Mouse (Mus musculus): ENCODE measurements around the gene Bahd1. TPM values are rescaled to one million over a fixed set of nuclear protein-coding genes. Genes with fewer than 3 reads are reported as not detected.
A peak's percentile ranks its signal among the peaks of the same experiment; 100 is the strongest.

Bahd1 gene
- total RNA-seq (2021) = 10 to 100 TPM; 15.2 to 15.4 TPM
- long read RNA-seq, experiment 1, partial matches to known transcripts = 0 of 2 reads
- long read RNA-seq, experiment 1, other reads (novel, unspliced or antisense) = 2 of 2 reads
- long read RNA-seq, experiment 2, partial matches to known transcripts = 1 of 1 reads
- long read RNA-seq, experiment 2, other reads (novel, unspliced or antisense) = 0 of 1 reads

DNA sequence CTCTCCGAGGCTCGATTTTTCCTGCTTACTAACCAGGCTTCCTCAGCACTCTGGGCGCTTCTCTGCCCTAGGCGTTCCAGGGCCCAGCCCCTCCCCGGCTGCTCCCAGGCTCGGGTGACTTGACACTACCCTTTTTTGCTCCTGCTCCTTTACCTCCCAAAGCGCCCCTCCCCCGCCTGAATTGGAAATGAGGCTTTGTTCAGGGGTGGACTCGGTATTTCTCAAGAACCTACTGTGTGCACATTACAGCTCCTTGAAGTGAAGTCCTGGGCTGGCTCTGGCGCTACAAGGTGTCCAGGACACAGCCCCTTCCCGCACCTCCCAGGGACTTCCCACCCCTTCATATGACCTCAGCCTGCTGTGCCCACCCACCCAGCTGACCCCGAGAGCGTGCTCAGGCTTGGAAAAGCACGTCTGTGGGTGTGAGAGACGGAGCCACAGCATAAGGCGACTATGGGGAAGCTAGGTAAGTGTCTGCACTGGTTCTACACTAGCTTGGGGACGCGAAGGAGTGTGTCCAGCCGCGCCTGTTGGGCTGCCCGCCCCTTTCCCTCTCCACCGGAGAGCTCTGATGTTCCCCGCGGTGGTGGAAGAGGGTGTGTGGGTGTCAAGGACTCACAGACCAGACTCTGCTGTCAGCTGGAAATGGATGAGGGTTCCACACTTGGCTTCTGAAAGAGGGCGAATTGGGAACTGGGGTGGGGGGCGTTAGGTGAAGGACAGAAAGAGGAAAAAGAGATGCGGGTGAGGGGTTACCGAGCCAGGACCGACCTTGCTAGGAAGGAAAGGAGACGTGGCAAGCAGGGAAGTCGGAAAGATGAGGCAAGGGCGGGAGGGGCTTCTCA lies at the start of gene Bahd1:
Bahd1 (plus strand) TSS at position 397 of the 845 bp plus-strand sequence.
- DNase-seq (ENCODE audit: low spot score in 2 of 2) = no peak

DNA sequence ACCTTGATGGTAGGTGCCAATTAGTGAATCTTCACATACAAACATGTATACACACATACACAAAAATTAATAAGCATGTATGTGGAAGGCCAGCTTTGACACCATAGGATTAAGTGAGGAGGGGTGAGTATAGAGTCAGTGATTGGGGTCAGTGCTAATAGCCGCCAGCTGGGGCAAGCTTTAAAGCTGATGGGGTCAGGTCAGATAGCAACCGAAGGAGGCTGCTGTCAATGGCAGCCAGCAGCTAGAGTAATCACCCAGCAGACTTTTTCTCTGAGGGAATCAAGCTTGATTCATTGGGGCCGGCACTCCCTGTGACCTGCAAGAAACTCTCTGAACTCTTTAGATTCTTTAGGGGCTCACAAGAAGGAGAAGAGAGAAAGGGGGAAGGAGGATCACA lies 48.4 kb upstream of the Bahd1 start:
- DNase-seq (ENCODE audit: low spot score in 2 of 2) = no peak

DNA sequence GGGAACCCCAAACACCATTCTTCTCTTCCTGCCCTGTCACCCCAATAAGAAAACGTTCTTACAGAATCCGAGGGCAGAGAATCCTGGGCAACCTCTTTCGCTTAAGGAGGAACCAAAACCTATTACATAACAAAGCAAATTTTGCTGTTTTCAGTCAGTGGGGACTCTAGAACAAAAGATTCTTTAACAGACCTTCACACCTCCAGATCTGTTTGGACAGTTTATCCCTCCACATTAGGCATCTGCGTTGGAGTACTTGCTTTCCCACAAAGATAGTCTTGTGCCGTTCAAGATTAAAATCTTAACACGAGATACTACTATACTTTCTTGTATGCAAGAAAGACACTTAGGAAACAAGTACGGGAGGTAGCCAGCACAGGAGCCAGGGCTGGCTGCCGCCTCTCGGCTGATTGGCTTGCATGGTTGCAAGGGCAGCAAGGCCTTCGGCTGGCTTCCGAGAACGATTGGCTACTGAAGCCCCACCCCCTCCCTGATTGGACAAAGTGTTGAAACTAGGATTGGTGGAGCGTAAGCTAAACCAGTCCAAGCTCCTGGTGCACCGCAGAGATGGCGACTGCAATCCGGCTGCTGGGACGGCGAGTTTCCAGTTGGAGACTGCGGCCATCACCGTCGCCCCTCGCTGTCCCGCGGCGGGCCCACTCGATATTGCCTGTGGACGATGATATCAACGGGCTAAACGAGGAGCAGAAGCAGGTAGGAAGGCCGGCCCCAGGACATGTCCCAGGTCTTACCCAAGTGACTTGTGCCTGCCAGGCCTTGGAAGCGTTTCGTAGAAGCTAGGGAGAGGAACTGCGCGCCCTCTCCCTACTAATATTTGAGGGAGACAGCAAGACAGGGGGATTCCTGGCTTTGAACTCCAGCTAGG lies 38.5 kb upstream of the Bahd1 start, which contains the start of gene Ivd:
Ivd (plus strand) TSS at position 501 of the 886 bp plus-strand sequence.
- DNase-seq (ENCODE audit: low spot score in 2 of 2) = peak; percentile 77 to 91

- DNase-seq (ENCODE audit: low spot score in 2 of 2) = no peak
These were observed 37.9 kb upstream of the Bahd1 start for GRCm38 (mm10) chr2:118862340-118862675.

GRCm38 (mm10) chr2:118870601-118871000 lies 29.6 kb upstream of the Bahd1 start:
- no peak for DNase-seq (ENCODE audit: low spot score in 2 of 2)

DNA sequence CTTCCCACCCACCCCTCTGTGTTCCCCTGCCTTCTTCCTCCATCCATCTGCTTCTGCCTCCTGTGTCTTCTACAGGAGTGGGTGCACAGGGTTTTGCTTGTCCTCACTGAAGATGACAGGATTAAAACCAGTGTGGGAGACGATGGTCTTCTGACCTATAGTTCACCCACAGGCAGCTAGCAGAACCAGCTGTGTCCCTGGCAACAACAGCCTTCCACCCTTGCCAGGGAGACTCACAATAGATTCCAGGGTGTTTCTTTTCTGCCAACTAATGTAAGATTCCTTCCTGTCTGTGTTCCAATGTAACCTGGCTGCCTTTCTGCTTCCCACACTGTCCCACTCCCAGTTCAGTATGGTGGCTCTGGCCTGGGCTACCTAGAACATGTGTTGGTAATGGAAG lies 29.1 kb upstream of the Bahd1 start:
- no peak for DNase-seq (ENCODE audit: low spot score in 2 of 2)

- no peak for DNase-seq (ENCODE audit: low spot score in 2 of 2)
These were observed 27.2 kb upstream of the Bahd1 start for GRCm38 (mm10) chr2:118873018-118873417.

GRCm38 (mm10) chr2:118873890-118874430 lies 26.2 kb upstream of the Bahd1 start:
- no peak for DNase-seq (ENCODE audit: low spot score in 2 of 2)

DNA sequence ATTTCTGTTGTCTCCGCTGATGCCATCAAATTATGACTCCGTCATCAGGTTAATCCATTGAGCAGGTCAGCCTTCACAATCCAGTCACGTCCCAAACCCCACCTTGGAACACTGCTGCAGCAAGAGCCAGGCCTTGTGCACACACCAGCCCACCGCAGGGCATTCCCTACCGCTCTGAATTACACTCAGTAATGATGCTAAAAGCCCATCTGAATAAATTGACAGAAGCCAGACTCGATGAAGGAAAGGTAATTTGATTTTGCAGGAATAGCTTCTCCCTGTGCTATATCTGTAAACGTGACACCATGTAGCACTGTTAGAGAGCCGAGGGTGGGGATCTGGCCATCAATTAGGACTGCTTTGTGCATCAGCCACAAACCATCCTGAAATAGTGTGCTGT lies 24.9 kb upstream of the Bahd1 start:
- no peak for DNase-seq (ENCODE audit: low spot score in 2 of 2)

DNA sequence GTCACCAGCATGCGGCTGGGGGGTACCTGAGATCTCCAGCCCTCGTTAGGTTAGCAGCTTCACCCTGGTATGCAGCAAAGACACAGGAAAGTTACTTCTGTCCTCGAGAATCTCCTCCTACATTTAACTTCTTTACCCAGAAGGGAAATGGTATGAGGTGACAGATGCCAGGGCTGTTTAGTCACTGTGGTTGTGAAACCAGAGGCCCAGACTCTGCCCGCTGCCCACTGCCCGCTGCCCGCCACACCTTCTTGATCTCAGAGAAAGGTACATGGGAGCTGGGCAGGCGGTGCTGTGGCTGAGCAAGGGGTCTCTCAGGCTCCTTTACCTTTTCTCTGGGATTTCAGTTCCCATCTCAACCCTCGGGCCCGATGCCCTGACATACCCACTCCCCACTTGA lies 23.7 kb upstream of the Bahd1 start:
- no peak for DNase-seq (ENCODE audit: low spot score in 2 of 2)

GRCm38 (mm10) chr2:118881019-118881418 lies 19.2 kb upstream of the Bahd1 start:
- DNase-seq (ENCODE audit: low spot score in 2 of 2) = no peak

GRCm38 (mm10) chr2:118881956-118882355 lies 18.2 kb upstream of the Bahd1 start:
- no peak for DNase-seq (ENCODE audit: low spot score in 2 of 2)

DNA sequence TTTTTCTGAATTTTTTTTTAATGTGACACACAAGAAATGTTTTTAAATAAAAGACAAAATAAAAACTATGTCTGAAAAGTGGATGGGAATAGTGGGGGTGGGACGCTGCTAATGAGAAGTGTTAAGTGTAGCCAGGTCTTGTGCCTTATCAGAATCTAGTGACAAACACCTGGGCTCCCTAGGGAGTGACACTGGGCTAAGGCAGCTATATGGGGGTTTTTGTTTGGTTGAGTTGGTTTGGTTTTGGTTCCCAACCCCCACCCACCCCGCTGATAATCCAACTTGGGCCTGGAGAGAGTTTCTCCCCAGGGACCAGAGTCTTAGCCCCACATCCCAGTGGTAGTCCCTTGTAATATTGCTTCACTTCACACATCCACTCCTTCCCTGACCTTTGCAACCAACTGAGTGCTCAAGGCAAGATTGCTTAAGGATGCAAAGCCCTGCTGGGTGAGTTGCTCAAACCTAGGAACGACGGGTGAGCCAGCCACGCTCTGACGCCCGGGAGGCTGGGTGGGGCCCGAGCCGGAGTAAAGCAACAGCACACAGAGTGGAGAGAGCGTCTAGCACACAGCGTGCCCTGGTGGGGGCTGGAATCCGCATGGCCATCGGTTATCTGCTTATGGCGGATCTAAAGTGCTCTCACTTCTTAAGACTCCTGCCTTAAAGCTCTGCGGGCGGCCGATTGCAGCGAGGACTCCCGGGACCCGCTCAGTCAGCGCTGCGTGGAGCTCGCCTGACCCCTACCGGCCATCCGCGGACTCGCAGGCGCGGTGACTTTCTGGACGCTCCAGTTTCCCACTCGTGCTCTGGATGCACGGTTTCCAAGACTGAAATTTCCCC lies 17.1 kb upstream of the Bahd1 start:
- peak; percentile 82 to 84 for DNase-seq (ENCODE audit: low spot score in 2 of 2)

- no peak for DNase-seq (ENCODE audit: low spot score in 2 of 2)
These were observed 12.7 kb upstream of the Bahd1 start for GRCm38 (mm10) chr2:118887440-118887839.

- no peak for DNase-seq (ENCODE audit: low spot score in 2 of 2)
These were observed 12.2 kb upstream of the Bahd1 start for GRCm38 (mm10) chr2:118887845-118888548.

DNA sequence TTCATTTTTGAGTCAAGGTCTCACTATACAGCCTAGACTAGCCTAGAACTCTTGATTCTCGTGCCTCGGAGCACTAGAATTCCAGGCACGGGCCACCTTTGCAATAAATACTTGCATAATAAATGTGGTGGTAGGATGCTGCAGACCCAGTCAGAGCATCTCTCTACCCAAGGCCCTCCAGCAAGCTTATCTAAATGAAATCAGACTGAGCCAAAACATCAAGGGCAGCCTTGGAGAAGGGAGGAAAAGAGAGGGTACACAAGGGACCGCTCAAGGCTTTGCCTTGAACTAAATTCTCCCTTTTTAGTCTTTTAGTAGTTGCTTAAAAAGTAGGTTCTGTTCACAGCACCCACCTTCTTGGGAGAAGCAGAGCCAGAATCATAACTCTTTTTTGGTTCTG lies 9.0 kb upstream of the Bahd1 start:
- DNase-seq (ENCODE audit: low spot score in 2 of 2) = no peak

- DNase-seq (ENCODE audit: low spot score in 2 of 2) = no peak
These were observed 3.9 kb upstream of the Bahd1 start for GRCm38 (mm10) chr2:118895990-118896913.

GRCm38 (mm10) chr2:118896914-118897291 lies 3.3 kb upstream of the Bahd1 start:
- no peak for DNase-seq (ENCODE audit: low spot score in 2 of 2)

- no peak for DNase-seq (ENCODE audit: low spot score in 2 of 2)
These were observed 2.8 kb upstream of the Bahd1 start for GRCm38 (mm10) chr2:118897392-118897791.

Measured in gastrocnemius, postnatal 4 days (tissue).